Mouse (Mus musculus) MEL (cell line): ENCODE data around the gene Ccdc33. TPM values are rescaled to one million over a fixed set of nuclear protein-coding genes. Genes with fewer than 3 reads are reported as not detected.

Experiments used
- DNase-seq: peaks from one replicate; pipeline ENCODE4 v3.0.0; 2011; ENCODE audit warnings: low read depth, low spot score
- H3K27ac ChIP-seq: 2 replicates; pipeline ENCODE4 v1.5.1; 2012; ENCODE audit warnings: low read depth, mild to moderate bottlenecking, control low read depth, low read length, moderate library complexity; ENCODE audit not compliant: control insufficient read depth
- H3K27me3 ChIP-seq, 2 experiments: fragments of 150-350 bp in 1 of 2; sonication (generic) in 1 of 2; 2 replicates each; pipeline ENCODE4 v1.6.1; 2012; ENCODE audit warnings: low read length in 2 of 2, mild to moderate bottlenecking in 2 of 2, improper control_type of control experiment in 1 of 2, moderate library complexity in 1 of 2; ENCODE audit not compliant: insufficient read depth in 2 of 2, control insufficient read depth in 1 of 2
- H3K36me3 ChIP-seq, 2 experiments: 2 replicates each; pipeline ENCODE4 v1.6.1; 2012 to 2014; ENCODE audit warnings: low read length in 2 of 2, improper control_type of control experiment in 1 of 2, inconsistent platforms in 1 of 2, mild to moderate bottlenecking in 1 of 2; ENCODE audit not compliant: insufficient read depth in 2 of 2, control insufficient read depth in 1 of 2
- H3K4me1 ChIP-seq, 2 experiments: fragments of 150-350 bp in 1 of 2; sonication (generic) in 1 of 2; 2 replicates each; pipeline ENCODE4 v1.6.1; 2012; ENCODE audit warnings: low read length in 2 of 2, improper control_type of control experiment in 1 of 2, mild to moderate bottlenecking in 1 of 2; ENCODE audit not compliant: insufficient read depth in 2 of 2, control insufficient read depth in 1 of 2
- H3K4me3 ChIP-seq, 2 experiments: fragments of 150-350 bp in 1 of 2; sonication (generic) in 1 of 2; 2 replicates each; pipeline ENCODE4 v1.5.1; 2012; ENCODE audit warnings: low read depth in 2 of 2, low read length in 2 of 2, mild to moderate bottlenecking in 2 of 2, moderate library complexity in 2 of 2, control low read depth in 1 of 2, improper control_type of control experiment in 1 of 2; ENCODE audit not compliant: control insufficient read depth in 1 of 2, insufficient read depth in 1 of 2
- H3K79me2 ChIP-seq: 2 replicates; pipeline ENCODE4 v1.6.1; 2012; ENCODE audit warnings: mild to moderate bottlenecking, low read length, moderate library complexity; ENCODE audit not compliant: control insufficient read depth, poor library complexity, insufficient read depth
- H3K9ac ChIP-seq: 2 replicates; pipeline ENCODE4 v1.6.1; 2012; ENCODE audit warnings: low read depth, mild to moderate bottlenecking, control low read depth, low read length, moderate library complexity; ENCODE audit not compliant: control insufficient read depth, poor library complexity, severe bottlenecking
- H3K9me3 ChIP-seq: fragments of 150-350 bp; sonication (generic); replicated peaks from 2 replicates; pipeline ENCODE4 v1.6.1; 2012; ENCODE audit warnings: mild to moderate bottlenecking, low read length, improper control_type of control experiment, moderate library complexity; ENCODE audit not compliant: insufficient read depth
- BHLHE40 ChIP-seq: IDR thresholded peaks from 2 replicates; pipeline ENCODE4 v1.6.1; 2012; ENCODE audit warnings: low read depth, mild to moderate bottlenecking, inconsistent platforms, low read length, improper control_type of control experiment, borderline replicate concordance
- CHD2 ChIP-seq: IDR thresholded peaks from 2 replicates; pipeline ENCODE4 v1.6.1; 2011; ENCODE audit warnings: low read length, improper control_type of control experiment
- JUND ChIP-seq: IDR thresholded peaks from 2 replicates; pipeline ENCODE4 v1.6.1; 2011; ENCODE audit warnings: low read depth, mild to moderate bottlenecking, improper control_type of control experiment, low read length
- MAZ ChIP-seq: IDR thresholded peaks from 2 replicates; pipeline ENCODE4 v1.6.1; 2012; ENCODE audit warnings: low read depth, mild to moderate bottlenecking, inconsistent platforms, low read length, improper control_type of control experiment
- MXI1 ChIP-seq: IDR thresholded peaks from 2 replicates; pipeline ENCODE4 v1.6.1; 2011; ENCODE audit warnings: mild to moderate bottlenecking, low read depth, low read length, improper control_type of control experiment
- MYB ChIP-seq: IDR thresholded peaks from 2 replicates; pipeline ENCODE4 v1.6.1; 2011; ENCODE audit warnings: mild to moderate bottlenecking, low read depth, low read length, improper control_type of control experiment
- MYC ChIP-seq: IDR thresholded peaks from 2 replicates; pipeline ENCODE4 v1.6.1; 2011; ENCODE audit warnings: low read depth, mild to moderate bottlenecking, low read length, improper control_type of control experiment, moderate library complexity
- NRF1 ChIP-seq: IDR thresholded peaks from 2 replicates; pipeline ENCODE4 v1.6.1; 2014; ENCODE audit warnings: low read depth, mild to moderate bottlenecking, inconsistent platforms, low read length, improper control_type of control experiment, moderate library complexity; ENCODE audit not compliant: poor library complexity, insufficient read depth, severe bottlenecking
- POLR2A ChIP-seq, 2 experiments: IDR thresholded peaks; 2 replicates each; pipeline ENCODE4 v1.6.1; 2011 to 2012; ENCODE audit warnings: low read length in 2 of 2, mild to moderate bottlenecking in 2 of 2, control low read depth in 1 of 2, improper control_type of control experiment in 1 of 2, low read depth in 1 of 2, moderate library complexity in 1 of 2; ENCODE audit not compliant: control insufficient read depth in 1 of 2, insufficient read depth in 1 of 2, poor library complexity in 1 of 2
- POLR2AphosphoS2 ChIP-seq: IDR thresholded peaks from 2 replicates; pipeline ENCODE4 v1.6.1; 2011; ENCODE audit warnings: low read length, improper control_type of control experiment
- POLR2AphosphoS5 ChIP-seq: IDR thresholded peaks from 2 replicates; pipeline ENCODE4 v1.6.1; 2012; ENCODE audit warnings: low read depth, borderline replicate concordance, mild to moderate bottlenecking, inconsistent platforms, low read length, moderate library complexity, mixed read lengths
- RAD21 ChIP-seq: IDR thresholded peaks from 2 replicates; pipeline ENCODE4 v1.6.1; 2011; ENCODE audit warnings: mild to moderate bottlenecking, low read depth, low read length, improper control_type of control experiment
- SIN3A ChIP-seq: IDR thresholded peaks from 2 replicates; pipeline ENCODE4 v1.6.1; 2012; ENCODE audit warnings: low read length, improper control_type of control experiment, inconsistent platforms
- SMC3 ChIP-seq: IDR thresholded peaks from 2 replicates; pipeline ENCODE4 v1.6.1; 2011; ENCODE audit warnings: low read depth, low read length, improper control_type of control experiment
- TAL1 ChIP-seq: IDR thresholded peaks from 2 replicates; pipeline ENCODE4 v1.6.1; 2012; ENCODE audit warnings: mild to moderate bottlenecking, inconsistent platforms, low read length, moderate library complexity, mixed read lengths
- TCF12 ChIP-seq: IDR thresholded peaks from 2 replicates; pipeline ENCODE4 v1.6.1; 2014; ENCODE audit warnings: low read depth, mild to moderate bottlenecking, inconsistent platforms, low read length, improper control_type of control experiment, moderate library complexity
- USF1 ChIP-seq: IDR thresholded peaks from 2 replicates; pipeline ENCODE4 v1.6.1; 2014; ENCODE audit warnings: low read depth, mild to moderate bottlenecking, inconsistent platforms, low read length, improper control_type of control experiment, moderate library complexity
- ZC3H11A ChIP-seq: IDR thresholded peaks from 2 replicates; pipeline ENCODE4 v1.6.1; 2012; ENCODE audit warnings: low read depth, mild to moderate bottlenecking, inconsistent platforms, low read length, improper control_type of control experiment
- ZMIZ1 ChIP-seq: IDR thresholded peaks from 2 replicates; pipeline ENCODE4 v1.6.1; 2012; ENCODE audit warnings: low read depth, mild to moderate bottlenecking, inconsistent platforms, low read length, improper control_type of control experiment, moderate library complexity
- polyA plus RNA-seq, 2 experiments: library from polyadenylated mRNA; stranded (reverse) in 1 of 2; unstranded in 1 of 2; fragments of >175 nt in 1 of 2; fragments of >200 nt in 1 of 2; gene quantifications; 2 replicates each; pipeline versions ENCODE4 v1.2.1 to v1.2.4; 2012; ENCODE audit warnings: low replicate concordance in 2 of 2, low read depth in 1 of 2; ENCODE audit not compliant: insufficient read length in 2 of 2, insufficient read depth in 1 of 2, missing spikeins in 1 of 2
- total RNA-seq: library from RNA; depleted of rRNA; stranded (reverse); fragments of 300-350 nt; gene quantifications from 2 replicates; pipeline ENCODE4 v1.2.3, GENCODE M21; 2012; rRNA removed

Gene Ccdc33
- not detected in 2 replicates for total RNA-seq
- not detected for polyA plus RNA-seq

GRCm38 (mm10) chr9:58118671-58119070 is at the start of gene Ccdc33:
Gene Ccdc33 (minus strand): TSS chr9:58118823.
- no peaks in the 10 kb centered on the region for H3K9me3 ChIP-seq
- TF ChIP-seq NRF1 = no peak
- no peak for TF ChIP-seq MAZ
- no peak for TF ChIP-seq USF1
- TF ChIP-seq SMC3 = no peak
- H3K79me2 ChIP-seq = no peaks in the 10 kb centered on the region
- H3K4me1 ChIP-seq = no peaks in the 10 kb centered on the region
- no peak for DNase-seq
- no peak within 1 kb of the TSS for H3K9ac ChIP-seq
- H3K27me3 ChIP-seq = peaks cover 8 to 11% of the 10 kb centered on the region in 2 experiments; a peak in 3 of 4 replicates
- H3K36me3 ChIP-seq = no peaks in the 10 kb centered on the region
- no peak within 1 kb of the TSS for H3K4me3 ChIP-seq
- H3K27ac ChIP-seq = no peak within 1 kb of the TSS

- Histone ChIP-seq H3K9me3 (no peaks in the 10 kb centered on the region), H3K4me3 (no peak overlapping the region), H3K27ac (no peak overlapping the region), H3K4me1 (no peaks in the 10 kb centered on the region), H3K79me2 (no peaks in the 10 kb centered on the region), H3K36me3 (no peaks in the 10 kb centered on the region), H3K27me3 (peaks cover 11 to 22% of the 10 kb centered on the region in 2 experiments), H3K9ac (no peak overlapping the region)
- no peak for DNase-seq
- TF ChIP-seq RAD21 (no peak), MYC (no peak), TAL1 (no peak), POLR2AphosphoS5 (no peak), POLR2A (IDR thresholded peaks at IDR 0.05; ENCODE audit: control insufficient read depth in 1 of 2, insufficient read depth in 1 of 2, low read depth in 1 of 2, low read length in 2 of 2, poor library complexity in 1 of 2) (no peak), ZMIZ1 (no peak), MXI1 (no peak), USF1 (no peak), CHD2 (no peak), JUND (no peak), SMC3 (no peak), SIN3A (no peak), POLR2AphosphoS2 (no peak), MYB (no peak), TCF12 (no peak), BHLHE40 (no peak), ZC3H11A (no peak)
These were observed 47.2 kb upstream of the Ccdc33 start for GRCm38 (mm10) chr9:58165779-58166178.
